Mouse (Mus musculus): ENCODE results near the gene Phc2. TPM values are rescaled to one million over a fixed set of nuclear protein-coding genes. Genes with fewer than 3 reads are reported as not detected.

The Phc2 gene
- total and polyA plus RNA-seq, 3 experiments: 23.7 to 65.5 TPM; not detected in 1

GRCm38 (mm10) chr4:128620572-128620971 is 33.9 kb upstream of the Phc2 start:
- TF ChIP-seq GABPA (IDR thresholded peaks at IDR 0.05; ENCODE audit: low read depth, low read length) (no peak), E2F4 (IDR thresholded peaks at IDR 0.05; ENCODE audit: borderline replicate concordance, low read depth, low read length) (no peak), RCOR1 (IDR thresholded peaks at IDR 0.05; ENCODE audit: low read depth, low read length) (no peak), MAX (IDR thresholded peaks at IDR 0.05; ENCODE audit: low read length) (no peak), USF2 (IDR thresholded peaks at IDR 0.05; ENCODE audit: borderline replicate concordance in 1 of 2, insufficient read depth in 1 of 2, low read depth in 1 of 2, low read length in 2 of 2) (no peak), ZC3H11A (IDR thresholded peaks at IDR 0.05; ENCODE audit: low read depth, low read length) (no peak), SIN3A (IDR thresholded peaks at IDR 0.05; ENCODE audit: low read length) (no peak), TAL1 (IDR thresholded peaks at IDR 0.05; ENCODE audit: low read length) (no peak), ZNF384 (IDR thresholded peaks at IDR 0.05; ENCODE audit: low read depth, low read length) (no peak), UBTF (IDR thresholded peaks at IDR 0.05; ENCODE audit: borderline replicate concordance, insufficient read depth, low read depth, low read length) (no peak)

GRCm38 (mm10) chr4:128621109-128621508 is 33.4 kb upstream of the Phc2 start:
- DNase-seq (ENCODE audit: low read depth, low spot score): peak; percentile 27
- Histone ChIP-seq H3K9me3 (replicated peaks; ENCODE audit: insufficient read depth, low read length) (no peaks in the 10 kb centered on the region), H3K27ac (ENCODE audit: control insufficient read depth, low read depth, low read length) (no peak overlapping the region), H3K4me1 (ENCODE audit: control insufficient read depth in 1 of 2, insufficient read depth in 2 of 2, low read length in 2 of 2) (no peaks in the 10 kb centered on the region; a peak in 1 of 4 replicates), H3K79me2 (ENCODE audit: control insufficient read depth, insufficient read depth, low read length, poor library complexity) (no peaks in the 10 kb centered on the region), H3K9ac (ENCODE audit: control insufficient read depth, low read depth, low read length, poor library complexity, severe bottlenecking) (no peak overlapping the region), H3K4me3 (ENCODE audit: control insufficient read depth in 1 of 2, insufficient read depth in 1 of 2, low read depth in 2 of 2, low read length in 2 of 2) (no peak overlapping the region), H3K27me3 (ENCODE audit: control insufficient read depth in 1 of 2, insufficient read depth in 2 of 2, low read length in 2 of 2) (no peaks in the 10 kb centered on the region), H3K36me3 (ENCODE audit: control insufficient read depth in 1 of 2, insufficient read depth in 2 of 2, low read length in 2 of 2) (no peaks in the 10 kb centered on the region)
- 0 out of 2 replicates have a peak, but pooled peaks have one; percentile 11 for TF ChIP-seq TAL1 (IDR thresholded peaks at IDR 0.05; ENCODE audit: low read length)
- no peak for TF ChIP-seq TBP (IDR thresholded peaks at IDR 0.05; ENCODE audit: low read depth, low read length)
- no peak for TF ChIP-seq HCFC1 (IDR thresholded peaks at IDR 0.05; ENCODE audit: low read depth, low read length)
- TF ChIP-seq GATA1 (IDR thresholded peaks at IDR 0.05; ENCODE audit: low read depth, low read length): 0 out of 2 replicates have a peak, but pooled peaks have one; percentile 16
- TF ChIP-seq RCOR1 (IDR thresholded peaks at IDR 0.05; ENCODE audit: low read depth, low read length): 0 out of 2 replicates have a peak, but pooled peaks have one; percentile 14
- 0 out of 2 replicates have a peak, but pooled peaks have one; percentile 14 for TF ChIP-seq TCF12 (IDR thresholded peaks at IDR 0.05; ENCODE audit: low read depth, low read length)
- TF ChIP-seq EP300 (IDR thresholded peaks at IDR 0.05; ENCODE audit: low read depth in 1 of 2, low read length in 2 of 2): 0 out of 4 replicates have a peak, but pooled peaks of 1 of the 2 experiments have one; percentile 22

More at GRCm38 (mm10) chr4:128620572-128620971, 33.9 kb upstream of the Phc2 start:
- DNase-seq (ENCODE audit: low read depth, low spot score): no peak
- no peaks in the 10 kb centered on the region for H3K79me2 ChIP-seq (ENCODE audit: control insufficient read depth, insufficient read depth, low read length, poor library complexity)
- no peak overlapping the region for H3K4me3 ChIP-seq (ENCODE audit: control insufficient read depth in 1 of 2, insufficient read depth in 1 of 2, low read depth in 2 of 2, low read length in 2 of 2)
- H3K27me3 ChIP-seq (ENCODE audit: control insufficient read depth in 1 of 2, insufficient read depth in 2 of 2, low read length in 2 of 2): no peaks in the 10 kb centered on the region
- H3K9ac ChIP-seq (ENCODE audit: control insufficient read depth, low read depth, low read length, poor library complexity, severe bottlenecking): no peak overlapping the region
- no peaks in the 10 kb centered on the region for H3K9me3 ChIP-seq (replicated peaks; ENCODE audit: insufficient read depth, low read length)
- H3K36me3 ChIP-seq (ENCODE audit: control insufficient read depth in 1 of 2, insufficient read depth in 2 of 2, low read length in 2 of 2): no peaks in the 10 kb centered on the region
- H3K4me1 ChIP-seq (ENCODE audit: control insufficient read depth in 1 of 2, insufficient read depth in 2 of 2, low read length in 2 of 2): no peaks in the 10 kb centered on the region; a peak in 1 of 4 replicates
- H3K27ac ChIP-seq (ENCODE audit: control insufficient read depth, low read depth, low read length): no peak overlapping the region

Data from MEL (cell line).